Mouse (Mus musculus): ENCODE data around the gene Dhx38.

Dhx38 gene

DNA sequence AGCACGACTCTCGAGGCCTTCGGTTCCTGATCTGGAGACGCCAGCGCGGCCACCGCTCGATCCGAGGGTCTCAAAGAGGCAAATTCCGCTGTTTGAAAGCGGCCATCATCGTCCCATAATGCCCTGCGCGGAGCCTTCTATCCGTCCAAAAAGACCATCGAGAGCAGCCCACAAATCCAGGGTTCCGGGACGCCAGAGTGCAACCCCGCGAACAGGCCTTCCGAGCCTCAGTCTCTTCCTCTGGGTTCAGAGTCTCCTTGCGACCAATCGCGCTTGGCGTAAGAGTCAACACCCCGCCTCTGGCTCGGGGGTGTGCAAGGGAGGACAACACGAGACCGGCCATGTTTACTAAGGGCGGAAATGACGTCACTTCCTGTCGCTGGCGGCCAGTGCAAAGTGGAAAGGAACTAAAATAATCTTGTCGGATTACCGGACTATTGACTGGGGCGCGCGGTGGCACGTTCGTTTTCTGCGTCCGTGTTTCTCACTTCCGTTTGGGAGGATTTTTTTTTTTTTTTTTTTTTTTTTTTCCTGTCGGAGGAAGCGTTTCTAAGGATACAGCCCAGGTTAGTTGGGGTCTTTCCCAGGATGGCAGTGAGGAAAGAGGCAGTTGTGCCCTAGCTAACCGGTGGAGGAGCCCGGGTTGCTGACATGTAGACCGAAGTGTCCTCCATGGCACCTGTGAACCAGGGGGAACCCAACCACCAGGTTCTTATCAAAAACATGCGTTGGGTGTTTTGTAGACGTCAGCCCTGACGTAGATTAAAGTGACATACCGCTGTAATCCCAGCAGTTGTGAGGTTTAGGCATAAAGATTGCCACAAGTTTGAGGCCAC lies at the start of gene Dhx38, which contains the start of gene Txnl4b:
TSS of gene Dhx38 (minus strand) at position 364 of the 836 bp plus-strand sequence.
TSS of gene Txnl4b (plus strand) at position 395 of the 836 bp plus-strand sequence.
- DNase-seq (ENCODE audit: low spot score), result peak; percentile 99

DNA sequence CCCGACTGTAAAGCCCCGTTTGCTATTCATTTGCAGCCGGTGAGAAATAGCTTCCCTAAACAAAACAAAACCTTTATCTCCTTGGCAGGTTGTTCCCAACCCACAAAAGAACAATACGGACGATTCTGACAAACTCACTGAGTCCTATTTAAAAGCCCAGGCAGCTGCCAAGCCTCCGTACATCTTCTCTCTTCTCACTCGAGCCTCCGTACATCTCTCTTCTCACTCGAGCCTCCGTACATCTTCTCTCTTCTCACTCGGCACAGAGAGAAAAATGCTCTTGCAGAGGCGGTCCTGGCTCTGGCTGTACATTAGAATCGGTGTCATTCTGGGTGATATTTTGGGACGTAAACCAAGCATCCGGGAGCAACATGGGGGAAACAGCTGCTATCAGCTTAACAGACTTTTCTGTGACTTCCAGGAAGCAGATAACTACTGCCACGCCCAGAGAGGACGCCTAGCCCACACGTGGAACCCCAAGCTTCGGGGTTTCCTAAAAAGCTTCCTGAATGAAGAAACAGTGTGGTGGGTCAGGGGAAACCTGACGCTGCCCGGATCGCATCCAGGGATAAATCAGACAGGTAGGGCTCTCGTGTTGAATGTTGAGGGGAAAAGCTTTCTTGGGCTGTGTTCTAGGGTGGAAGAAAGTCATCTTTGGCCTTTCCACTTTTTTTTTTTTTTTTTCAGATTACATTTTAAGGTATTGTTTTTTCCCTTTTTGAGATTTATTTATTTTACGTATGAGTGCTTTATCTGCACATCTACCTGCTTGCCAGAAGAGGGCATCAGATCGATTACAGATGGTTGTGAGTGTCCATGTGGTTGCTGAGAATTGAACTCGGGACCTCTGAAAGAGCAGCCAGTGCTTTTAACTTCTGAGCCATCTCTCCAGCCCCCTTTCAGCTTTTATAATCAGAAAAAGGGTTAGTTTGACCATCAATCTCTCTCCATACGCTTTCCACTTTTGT lies 48.9 kb upstream of the Dhx38 start, which contains the start of gene Pkd1l3:
TSS of gene Pkd1l3 (plus strand) at position 275 of the 968 bp plus-strand sequence.
- DNase-seq (ENCODE audit: low spot score), result no peak

DNA sequence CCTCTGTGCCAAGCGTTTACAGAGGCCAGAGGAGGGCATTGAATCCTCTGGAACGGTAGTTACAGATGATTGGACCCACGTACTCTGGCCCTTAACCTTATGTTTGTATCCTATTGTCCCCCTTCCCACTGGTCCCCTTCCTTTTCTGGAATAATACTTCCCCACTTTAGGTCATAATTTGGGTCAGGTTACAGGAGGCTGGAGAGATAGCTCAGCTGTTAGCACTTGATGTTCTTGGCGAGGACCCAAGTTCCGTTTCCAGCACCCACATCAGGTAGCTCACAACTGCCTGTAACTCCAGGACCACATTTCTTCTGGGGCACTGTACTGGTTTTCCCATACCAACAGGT lies 43.5 kb upstream of the Dhx38 start:
- DNase-seq (ENCODE audit: low spot score), result peak; percentile 29

DNA sequence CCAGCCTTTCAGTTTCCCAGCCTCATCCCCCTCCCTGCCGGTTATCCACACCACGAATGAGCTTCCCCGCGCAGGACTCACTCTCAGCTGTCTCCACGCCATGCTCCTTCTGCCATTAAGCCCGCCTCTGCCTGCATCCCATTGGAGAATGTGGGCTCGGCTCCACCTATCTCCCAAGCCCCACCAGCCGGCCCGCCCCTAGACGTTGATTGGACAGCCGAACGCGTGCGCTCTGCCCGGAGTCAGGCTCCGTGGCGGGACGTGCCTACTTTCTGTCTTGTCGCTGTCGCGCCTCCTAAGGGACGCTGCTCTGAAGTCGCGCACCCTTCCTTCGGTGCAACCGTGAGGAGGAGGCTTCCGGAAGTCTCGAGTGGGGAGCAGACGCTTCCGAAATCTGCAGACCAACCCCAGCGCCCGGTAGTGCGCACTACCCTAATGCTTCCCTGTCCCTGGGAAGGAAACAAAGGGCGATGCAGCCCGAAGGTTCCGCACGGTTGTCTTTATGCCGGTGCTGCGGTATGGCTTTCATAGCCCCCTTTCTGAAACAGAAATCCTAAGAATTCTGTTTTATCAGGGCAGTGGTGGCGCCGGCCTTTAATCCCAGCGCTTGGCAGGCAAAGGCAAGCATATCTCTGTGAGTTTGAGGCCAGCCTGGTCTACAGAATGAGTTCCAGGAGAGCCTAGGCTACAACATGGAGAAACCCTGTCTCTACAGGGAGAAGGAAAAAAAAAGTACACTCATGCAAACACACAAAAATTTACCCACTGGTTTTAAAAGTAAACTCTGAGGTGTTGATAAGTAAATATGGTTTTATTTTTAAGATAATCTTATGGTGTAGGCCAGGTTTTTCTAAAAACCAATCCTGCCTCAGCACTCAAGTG lies 42.9 kb upstream of the Dhx38 start, which contains the start of gene Dhodh:
TSS of gene Dhodh (minus strand) at position 403 of the 882 bp plus-strand sequence.
- peak; percentile 97 for DNase-seq (ENCODE audit: low spot score)

DNA sequence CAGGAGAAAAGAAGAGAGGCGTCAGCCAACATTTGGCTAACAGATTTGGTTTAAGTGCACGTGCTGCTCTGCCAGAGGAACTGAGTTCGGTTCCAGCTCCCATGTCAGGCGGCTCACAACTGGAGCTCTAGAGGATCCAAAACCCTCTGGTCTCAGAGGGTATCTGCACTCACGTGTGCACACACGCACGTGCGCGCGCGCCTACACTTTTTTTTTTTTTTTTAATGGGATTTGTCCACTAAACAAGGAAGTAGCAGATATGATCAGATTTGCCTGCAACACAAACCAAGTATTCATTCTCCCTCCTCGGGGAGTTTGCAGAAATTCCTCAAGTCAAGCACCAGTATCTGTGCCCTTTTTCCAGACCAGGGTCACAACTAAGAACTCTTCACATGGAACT lies 42.0 kb upstream of the Dhx38 start:
- no peak for DNase-seq (ENCODE audit: low spot score)

DNA sequence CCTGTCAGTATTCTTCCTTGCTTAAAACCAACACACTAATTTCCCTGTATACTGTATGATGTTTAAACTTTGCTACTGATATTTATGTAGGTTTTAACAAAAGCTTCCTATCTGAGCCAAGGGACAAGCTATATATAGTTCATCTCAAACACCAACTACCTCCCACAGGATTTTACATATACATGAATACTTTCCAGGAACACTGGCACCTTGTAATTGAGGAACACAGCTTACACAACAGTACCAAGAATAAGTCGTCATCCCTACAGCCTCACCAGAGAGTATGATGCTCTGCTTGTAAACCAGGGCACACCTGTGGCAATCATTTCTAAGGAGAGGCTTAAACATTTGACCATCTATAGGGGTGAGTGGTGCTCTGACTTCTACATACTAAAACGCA lies 41.1 kb upstream of the Dhx38 start:
- DNase-seq (ENCODE audit: low spot score), result no peak

DNA sequence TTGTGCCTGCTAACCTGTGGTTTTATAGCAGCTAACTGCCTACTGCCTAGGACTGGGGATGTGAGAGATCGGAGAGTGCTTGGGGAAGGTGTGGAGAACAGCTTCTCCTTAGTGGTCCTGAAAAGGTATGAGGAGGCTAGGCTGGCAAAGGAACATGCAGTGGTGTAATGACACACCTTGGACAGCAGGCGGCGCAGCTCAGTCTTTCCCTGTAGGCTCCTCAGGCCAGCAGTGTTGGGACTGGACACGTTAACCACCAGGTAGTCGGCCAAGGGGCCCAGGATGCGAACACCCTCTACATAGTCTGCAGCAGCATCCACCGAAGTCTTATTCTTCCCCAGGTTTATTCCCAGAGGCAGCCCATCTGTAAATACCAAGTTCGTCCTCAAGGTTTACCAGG lies 30.2 kb upstream of the Dhx38 start:
- DNase-seq (ENCODE audit: low spot score), result peak; percentile 60

DNA sequence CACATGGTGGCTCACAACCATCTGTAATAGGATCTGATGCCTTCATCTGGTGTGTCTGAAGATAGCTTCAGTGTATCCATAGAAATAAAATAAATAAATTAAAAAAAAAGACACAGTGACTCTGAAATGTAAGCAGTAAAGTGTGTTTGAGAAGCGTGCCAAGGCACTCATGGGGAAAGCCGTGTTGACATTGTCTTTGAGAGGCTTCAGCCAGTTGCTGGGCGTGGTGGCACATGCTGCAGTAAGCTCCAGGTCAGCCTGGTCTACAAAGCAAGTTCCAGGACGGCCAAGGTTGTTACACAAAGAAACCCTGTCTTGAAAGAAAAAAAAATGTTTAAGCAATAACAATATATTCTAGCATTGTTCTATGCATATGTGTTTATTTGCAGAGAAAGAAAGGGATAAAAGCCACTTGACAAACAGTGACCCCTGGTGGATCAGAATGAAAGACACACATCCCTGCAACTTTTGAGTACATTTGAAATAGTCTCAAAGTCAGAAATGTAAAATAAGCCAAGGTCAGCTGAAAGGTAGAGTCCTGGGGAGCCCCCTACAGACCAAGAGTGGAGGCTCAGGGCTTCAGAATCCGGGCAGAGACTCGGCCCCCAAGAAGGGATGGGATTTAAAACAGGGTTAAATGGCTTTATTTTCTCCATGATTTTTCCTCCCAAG lies 27.6 kb upstream of the Dhx38 start:
- DNase-seq (ENCODE audit: low spot score), result peak; percentile 58

DNA sequence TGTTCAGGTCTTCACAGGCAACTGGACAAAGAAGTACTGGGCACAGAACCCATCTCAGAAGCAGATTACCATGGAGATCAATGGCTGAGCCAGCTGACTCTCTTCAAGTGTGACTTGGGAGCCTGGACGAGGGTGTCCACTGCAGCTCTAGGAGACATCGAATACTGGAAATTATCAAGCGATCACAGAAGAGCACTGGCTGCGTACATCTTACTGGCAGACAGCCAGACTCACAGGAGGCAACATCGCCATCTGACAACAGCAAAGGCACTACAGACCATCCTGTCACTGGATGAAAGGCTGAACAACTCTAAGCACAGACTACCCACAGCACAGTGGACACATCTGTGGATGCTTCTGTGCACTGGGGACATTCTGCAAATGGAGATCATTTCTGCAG lies 26.5 kb upstream of the Dhx38 start:
- DNase-seq (ENCODE audit: low spot score), result no peak

DNA sequence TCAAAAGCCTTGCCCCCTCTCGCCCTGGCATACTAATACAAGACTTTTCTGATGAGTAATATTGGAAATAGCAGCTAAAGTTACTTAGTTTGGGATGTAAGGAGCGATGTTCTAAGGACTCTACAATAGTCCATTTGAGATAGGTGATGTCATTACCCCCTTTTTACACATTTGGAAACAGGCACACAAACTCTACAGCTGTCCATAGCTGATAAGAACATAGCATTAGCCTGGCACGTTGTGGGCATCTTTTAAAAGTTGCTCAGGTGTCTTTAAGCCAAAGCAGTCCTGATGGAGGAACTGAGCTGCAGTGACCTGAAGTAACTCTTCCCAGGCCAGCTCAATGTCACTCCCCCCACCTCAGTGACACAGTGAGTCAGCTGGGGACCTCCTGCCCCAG lies 25.7 kb upstream of the Dhx38 start:
- no peak for DNase-seq (ENCODE audit: low spot score)

DNA sequence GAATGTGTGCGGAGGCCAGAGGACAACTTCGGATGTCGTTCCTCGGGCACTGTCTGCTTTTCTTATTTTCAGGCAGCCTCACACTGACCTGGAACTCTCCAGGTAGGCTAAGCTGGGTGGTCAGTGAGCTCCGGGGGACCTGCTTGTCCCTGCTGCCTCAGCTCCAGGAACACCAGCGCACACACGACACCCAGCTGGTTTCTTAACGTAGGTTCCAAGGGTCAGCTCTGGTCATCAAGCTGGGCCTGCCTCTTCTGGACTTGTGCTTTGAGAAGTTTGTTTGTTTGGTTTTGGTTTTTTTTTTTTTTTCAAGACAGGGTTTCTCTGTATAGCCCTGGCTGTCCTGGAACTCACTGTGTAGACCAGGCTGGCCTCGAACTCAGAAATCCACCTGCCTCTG lies 25.2 kb upstream of the Dhx38 start:
- no peak for DNase-seq (ENCODE audit: low spot score)

DNA sequence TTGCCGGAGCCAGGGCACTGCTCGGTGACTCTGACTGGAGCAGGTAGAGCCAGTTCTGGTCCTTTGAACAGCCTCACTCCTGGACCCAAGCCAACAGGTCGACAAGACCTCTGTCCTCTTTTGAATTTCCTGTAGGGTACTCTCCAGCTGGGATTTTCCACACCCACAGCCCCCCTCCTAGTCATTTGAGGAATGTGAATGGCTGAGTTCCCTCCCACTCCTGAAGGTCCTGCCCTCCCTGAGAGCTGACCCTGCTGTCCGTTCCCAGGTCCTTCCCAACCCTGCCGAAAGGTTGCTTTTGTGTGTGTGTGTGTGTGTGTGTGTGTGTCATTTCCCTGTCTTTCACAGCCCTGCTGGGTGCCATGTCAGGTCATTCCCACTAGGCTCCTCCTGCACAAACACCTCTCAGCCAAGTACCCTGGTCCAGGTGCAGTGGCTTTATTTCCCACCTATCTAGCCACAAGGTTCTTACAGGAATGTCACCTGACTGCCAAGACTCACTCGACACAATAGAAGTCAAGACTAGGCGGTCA lies 21.4 kb upstream of the Dhx38 start:
- peak; percentile 90 for DNase-seq (ENCODE audit: low spot score)

DNA sequence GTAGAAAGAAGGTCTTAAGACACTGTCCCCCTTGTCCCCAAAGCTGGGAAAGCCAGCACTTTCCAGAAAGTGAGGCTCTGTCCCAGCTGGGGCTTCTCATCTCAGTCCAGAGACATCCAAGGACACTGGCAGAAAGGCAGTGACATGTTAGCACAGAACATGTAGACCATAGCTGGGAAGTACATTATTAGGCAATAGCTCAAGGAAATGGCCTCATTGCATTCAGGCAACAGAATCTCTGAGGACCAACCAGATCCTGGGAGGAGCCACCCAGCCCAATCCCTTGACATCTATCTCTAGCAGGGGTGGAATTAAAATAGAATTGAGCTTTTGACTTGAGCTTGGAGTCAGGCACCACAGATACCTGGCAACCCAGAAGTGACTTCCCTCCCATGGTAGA lies 20.0 kb upstream of the Dhx38 start:
- peak; percentile 54 for DNase-seq (ENCODE audit: low spot score)

DNA sequence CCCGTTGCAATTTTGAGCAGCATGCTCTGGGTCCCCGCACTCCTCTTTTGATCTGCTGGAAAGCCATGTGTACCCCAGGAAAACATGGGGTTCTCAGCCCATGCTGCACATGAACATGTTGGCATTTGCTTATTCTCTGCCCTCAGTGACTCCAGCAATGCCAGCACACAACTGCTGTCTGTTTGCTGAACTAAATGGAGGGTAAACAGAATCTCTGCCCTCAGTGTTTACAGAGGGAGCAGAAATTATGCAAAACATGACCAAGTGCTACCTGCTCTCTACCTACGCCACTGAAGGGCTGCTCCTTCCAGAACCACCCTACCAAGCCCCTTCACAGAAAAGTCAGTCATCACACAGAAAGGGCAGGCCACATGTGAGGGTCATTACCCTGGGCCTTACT lies 19.2 kb upstream of the Dhx38 start:
- DNase-seq (ENCODE audit: low spot score), result no peak

DNA sequence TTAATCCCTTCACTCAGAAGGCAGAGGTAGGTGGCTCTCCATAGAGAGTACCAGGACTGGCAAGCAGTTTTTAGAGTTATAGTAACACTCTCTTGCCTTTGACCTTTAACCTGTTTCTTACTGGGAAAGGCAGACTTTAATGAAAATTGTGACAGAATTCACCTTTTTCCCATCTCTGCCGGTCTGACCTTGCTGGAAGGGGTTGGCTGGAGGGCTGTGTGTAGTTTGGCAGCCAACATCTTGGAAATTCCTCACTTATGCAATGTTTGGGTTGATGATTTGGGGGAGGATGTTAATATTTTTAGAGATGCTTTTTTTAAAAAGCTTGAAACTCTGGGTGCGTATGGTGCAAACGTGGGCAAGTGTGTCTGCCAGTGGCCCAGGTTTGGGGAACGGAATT lies 18.6 kb upstream of the Dhx38 start:
- no peak for DNase-seq (ENCODE audit: low spot score)

DNA sequence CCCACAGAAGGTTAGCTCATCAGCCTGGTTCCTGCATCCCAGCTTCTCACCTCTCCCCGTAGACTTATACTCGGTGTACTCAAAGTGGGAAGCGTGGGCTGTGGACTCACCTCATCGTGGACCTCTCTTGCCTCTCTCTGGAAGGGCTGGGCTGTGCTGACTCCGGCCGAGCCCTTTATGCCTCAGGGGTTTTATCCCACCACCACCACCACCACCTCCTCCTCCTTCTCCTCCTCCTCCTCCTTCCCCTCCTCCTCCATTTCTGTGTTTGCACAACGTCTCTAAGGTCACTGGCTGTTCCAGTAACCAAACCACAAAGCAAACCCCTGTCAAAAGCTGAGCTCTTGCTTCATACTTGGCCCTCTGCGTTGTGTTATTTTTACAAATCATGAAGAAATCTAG lies 13.2 kb upstream of the Dhx38 start, which contains the start of gene Hp:
TSS of gene Hp (minus strand) at position 273 of the 402 bp plus-strand sequence.
- DNase-seq (ENCODE audit: low spot score), result peak; percentile 79

DNA sequence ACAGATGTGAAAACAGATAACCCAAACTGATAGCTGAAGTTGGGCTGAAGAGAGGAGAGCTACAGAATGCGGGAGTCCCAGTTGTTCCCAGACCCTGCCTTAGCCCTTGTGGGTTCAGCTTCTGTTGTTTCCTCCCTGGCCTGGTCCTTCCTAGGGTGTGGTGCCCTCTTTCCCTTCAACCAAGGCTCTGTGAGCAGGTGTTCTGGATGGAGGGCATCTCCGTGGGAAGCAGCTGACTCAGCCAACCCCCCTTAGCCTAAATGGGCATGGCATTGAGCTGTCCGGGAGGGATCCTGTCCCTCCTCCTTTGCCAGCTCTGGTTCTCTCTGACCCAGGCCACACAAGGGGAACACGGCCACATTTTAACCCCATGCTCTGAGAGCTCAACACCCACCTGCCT lies 10.7 kb upstream of the Dhx38 start:
- DNase-seq (ENCODE audit: low spot score), result no peak

DNA sequence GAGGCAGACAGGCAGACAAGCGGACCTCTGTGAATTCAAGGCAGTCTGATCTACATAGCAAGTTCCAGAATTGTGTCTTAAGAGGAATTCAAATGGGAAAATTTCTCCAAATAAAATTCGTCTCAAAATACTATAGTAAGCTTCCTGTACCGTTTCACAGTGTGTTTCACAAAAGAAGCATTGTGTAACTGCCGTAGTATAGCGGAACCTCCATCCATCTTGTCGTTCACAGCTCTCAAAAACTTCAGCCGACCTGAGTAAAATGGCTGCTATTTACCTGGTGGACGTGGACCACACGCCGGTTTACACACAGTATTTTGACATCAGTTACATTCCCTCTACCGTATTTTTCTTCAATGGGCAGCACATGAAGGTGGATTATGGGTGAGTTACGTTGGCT lies 5.5 kb upstream of the Dhx38 start:
- DNase-seq (ENCODE audit: low spot score), result no peak

DNA sequence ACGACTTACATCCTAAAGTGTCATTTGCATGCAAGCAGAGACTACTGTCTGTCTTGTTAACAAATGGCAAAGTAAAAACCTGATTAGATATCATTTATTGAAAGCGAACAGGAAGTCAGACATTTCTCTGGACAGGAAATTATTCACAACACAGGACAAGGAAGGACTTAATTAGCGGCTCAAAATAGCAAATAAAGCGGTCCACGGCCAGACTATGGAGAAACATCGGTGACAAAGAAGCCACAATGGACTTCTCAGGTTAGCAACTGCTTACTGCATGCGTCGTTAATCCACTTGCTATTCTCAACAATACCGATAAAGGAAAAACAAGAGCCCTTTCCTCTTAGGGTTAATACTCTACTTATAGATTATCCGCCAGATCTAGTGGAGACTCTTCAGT lies 895 bp downstream of the Dhx38 start:
- DNase-seq (ENCODE audit: low spot score), result no peak

DNA sequence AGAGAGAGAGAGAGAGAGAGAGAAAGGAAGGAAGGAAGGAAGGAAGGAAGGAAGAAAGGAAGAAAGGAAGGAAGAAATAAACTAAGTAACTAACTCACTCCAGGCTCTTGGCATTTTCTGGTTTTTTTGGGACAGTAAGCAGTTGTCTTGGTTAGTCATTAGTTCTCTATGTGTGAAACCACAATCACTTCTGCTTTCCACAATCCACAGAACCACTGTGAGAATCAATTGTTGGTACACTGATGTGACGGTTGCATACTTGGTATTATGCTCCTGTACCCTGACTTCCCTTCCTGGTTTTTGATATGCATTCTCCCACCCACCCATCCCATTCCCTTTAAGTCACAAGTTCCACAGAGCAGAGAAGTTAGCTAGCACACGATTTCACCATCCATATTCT lies 1.8 kb downstream of the Dhx38 start:
- no peak for DNase-seq (ENCODE audit: low spot score)

DNA sequence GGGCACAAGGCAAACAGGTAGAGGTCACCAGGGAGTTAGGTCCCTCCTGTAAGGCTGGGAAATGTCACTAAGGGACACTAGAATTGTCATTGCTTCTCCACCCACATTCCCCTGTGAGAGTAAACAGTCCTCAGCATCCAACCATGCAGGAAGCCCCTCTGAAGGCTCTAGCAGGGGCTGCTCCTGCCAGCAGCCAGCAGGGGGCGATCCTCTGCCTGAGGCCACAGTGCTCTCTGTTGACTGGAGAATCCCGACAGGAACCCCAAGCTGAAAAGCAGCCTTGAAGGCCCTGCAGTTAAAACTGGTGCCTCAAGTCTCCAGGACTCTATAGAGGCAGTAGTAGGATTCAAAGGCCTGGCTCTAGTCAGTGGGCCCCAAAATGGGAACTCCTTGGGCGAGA lies 14.0 kb downstream of the Dhx38 start:
- DNase-seq (ENCODE audit: low spot score), result no peak

All from lung, postnatal 25 days (tissue).